Mouse (Mus musculus) ES-E14 (cell line): ENCODE results near the gene Cmtm3. TPM values are rescaled to one million over a fixed set of nuclear protein-coding genes. Genes with fewer than 3 reads are reported as not detected.
"Not testable (repeated sequence)": the region's sequence is repeated elsewhere in the genome, so short reads cannot be mapped to it uniquely, and the experiment has no call there.

ENCODE experiments used
- DNase-seq: peaks from one replicate; pipeline ENCODE4 v3.0.0-alpha.2; 2013; ENCODE audit warnings: low read depth, low spot score
- H3K27ac ChIP-seq: 2 replicates; pipeline ENCODE4 v1.5.1; 2012; ENCODE audit warnings: low read depth, mild to moderate bottlenecking, low read length, moderate library complexity, mixed read lengths; ENCODE audit not compliant: poor library complexity, insufficient read depth, severe bottlenecking
- H3K36me3 ChIP-seq: 2 replicates; pipeline ENCODE4 v1.6.1; 2012; ENCODE audit warnings: mild to moderate bottlenecking, low read length, moderate library complexity, mixed read lengths; ENCODE audit not compliant: control insufficient read depth, poor library complexity, insufficient read depth, severe bottlenecking
- H3K4me1 ChIP-seq, 2 experiments: fragments of 150-350 bp in 1 of 2; sonication (generic) in 1 of 2; 2 replicates each; pipeline ENCODE4 v1.6.1; 2012; ENCODE audit warnings: low read length in 2 of 2, mild to moderate bottlenecking in 1 of 2, mixed read lengths in 1 of 2; ENCODE audit not compliant: control insufficient read depth in 2 of 2, insufficient read depth in 2 of 2, poor library complexity in 1 of 2
- H3K4me3 ChIP-seq, 2 experiments: fragments of 150-350 bp in 1 of 2; sonication (generic) in 1 of 2; 2 replicates each; pipeline ENCODE4 v1.5.1; 2012; ENCODE audit warnings: low read length in 2 of 2, low read depth in 1 of 2, mild to moderate bottlenecking in 1 of 2, mixed read lengths in 1 of 2; ENCODE audit not compliant: insufficient read depth in 1 of 2, poor library complexity in 1 of 2, severe bottlenecking in 1 of 2
- H3K9ac ChIP-seq: 2 replicates; pipeline ENCODE4 v1.6.1; 2012; ENCODE audit warnings: low read depth, mild to moderate bottlenecking, low read length, mixed read lengths; ENCODE audit not compliant: poor library complexity, insufficient read depth, severe bottlenecking
- H3K9me3 ChIP-seq: fragments of 150-350 bp; sonication (generic); 2 replicates; pipeline ENCODE4 v1.6.1; 2012; ENCODE audit warnings: low read depth, mild to moderate bottlenecking, low read length; ENCODE audit not compliant: control insufficient read depth, insufficient read depth
- CHD2 ChIP-seq: IDR thresholded peaks from 2 replicates; pipeline ENCODE4 v1.6.1; 2014; ENCODE audit warnings: mild to moderate bottlenecking, low read depth, low read length, inconsistent platforms
- HCFC1 ChIP-seq: IDR thresholded peaks from 2 replicates; pipeline ENCODE4 v1.6.1; 2012; ENCODE audit warnings: low read length, inconsistent platforms, borderline replicate concordance; ENCODE audit not compliant: insufficient read depth
- MAFK ChIP-seq: IDR thresholded peaks from 2 replicates; pipeline ENCODE4 v1.6.1; 2014; ENCODE audit warnings: mild to moderate bottlenecking, low read depth, low read length, inconsistent platforms; ENCODE audit not compliant: insufficient read depth
- ZC3H11A ChIP-seq: IDR thresholded peaks from 2 replicates; pipeline ENCODE4 v1.6.1; 2012; ENCODE audit warnings: low read depth, mild to moderate bottlenecking, inconsistent platforms, low read length, borderline replicate concordance
- ZNF384 ChIP-seq: IDR thresholded peaks from 2 replicates; pipeline ENCODE4 v1.6.1; 2012; ENCODE audit warnings: low read depth, low read length, inconsistent platforms
- in situ Hi-C, 2 experiments: fragments of 600-800 bp; cut with MboI; formaldehyde crosslinking; loops; one replicate each; pipeline ENCODE4 v1.15.1; 2025; ENCODE audit warnings: low sequenced_read_pairs in 2 of 2, inconsistent platforms in 1 of 2; ENCODE audit not compliant: unreplicated experiment in 2 of 2
- total RNA-seq: library from RNA; depleted of rRNA; stranded (reverse); fragments of 300-350 nt; gene quantifications from 2 replicates; pipeline ENCODE4 v1.2.3, GENCODE M21; 2012; rRNA removed

The Cmtm3 gene
- total RNA-seq = 8.0 and 12.6 TPM in 2 replicates

- Histone ChIP-seq H3K36me3 (no peaks in the 10 kb centered on the region), H3K27ac (no peak within 1 kb of the TSS)
- in situ Hi-C loops = no loop called here
Observed at GRCm38 (mm10) chr8:104339229-104339982, at the start of gene Cmtm3. Gene Cmtm3, plus strand, starts transcription at chr8:104339410.

DNA sequence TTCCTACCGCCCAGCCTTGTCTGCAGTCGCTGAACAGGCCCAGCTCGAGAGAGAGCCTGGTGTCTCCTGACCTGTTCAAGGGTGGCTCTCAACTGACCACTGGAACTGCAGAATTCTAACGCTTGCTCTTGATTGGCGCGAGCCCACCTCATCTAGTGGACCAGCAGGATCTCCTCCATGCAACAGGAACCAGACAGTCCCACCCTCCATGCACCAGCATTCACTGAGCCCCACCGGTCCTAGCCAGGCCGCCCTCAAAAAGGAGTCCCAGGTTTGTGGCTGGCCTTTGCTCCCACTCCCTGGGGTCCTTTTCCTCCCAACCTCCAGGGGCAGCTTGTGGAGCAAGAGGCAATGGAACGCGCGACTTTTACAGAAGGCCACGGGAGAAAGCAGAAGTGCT lies 46.1 kb upstream of the Cmtm3 start, which contains the start of gene Cmtm2a:
TSS of gene Cmtm2a (minus strand) at position 101 of the 400 bp plus-strand sequence.
- in situ Hi-C loops, H3K9me3 ChIP-seq, H3K27ac ChIP-seq, H3K4me3 ChIP-seq, DNase-seq, H3K4me1 ChIP-seq, H3K9ac ChIP-seq, H3K36me3 ChIP-seq: not testable (repeated sequence)

More at GRCm38 (mm10) chr8:104339229-104339982, at the start of gene Cmtm3:
- Histone ChIP-seq H3K9me3 (no peaks in the 10 kb centered on the region), H3K4me1 (peaks cover 0 to 13% of the 10 kb centered on the region in 2 experiments; a peak in 2 of 4 replicates), H3K9ac (peak within 1 kb of the TSS; percentile 35), H3K4me3 (peak within 1 kb of the TSS; percentile 59 to 72)
- no peak for TF ChIP-seq MAFK
- no peak for TF ChIP-seq HCFC1
- TF ChIP-seq CHD2 = no peak
- no peak for TF ChIP-seq ZC3H11A
- no peak for TF ChIP-seq ZNF384
- DNase-seq = no peak

- Histone ChIP-seq H3K9me3 (no peaks in the 10 kb centered on the region), H3K27ac (no peak overlapping the region), H3K36me3 (no peaks in the 10 kb centered on the region), H3K9ac (no peak overlapping the region), H3K4me1 (no peaks in the 10 kb centered on the region), H3K4me3 (no peak overlapping the region)
- in situ Hi-C loops = no loop called here
- no peak for DNase-seq
- no peak for TF ChIP-seq CHD2
Observed at GRCm38 (mm10) chr8:104294396-104294795, 44.8 kb upstream of the Cmtm3 start.

- H3K9ac ChIP-seq, H3K9me3 ChIP-seq, H3K36me3 ChIP-seq, DNase-seq, in situ Hi-C loops, H3K27ac ChIP-seq, H3K4me3 ChIP-seq, H3K4me1 ChIP-seq: not testable (repeated sequence)
Observed at GRCm38 (mm10) chr8:104301577-104301976, 37.6 kb upstream of the Cmtm3 start.

GRCm38 (mm10) chr8:104302536-104302935 lies 36.7 kb upstream of the Cmtm3 start:
- H3K36me3 ChIP-seq, H3K27ac ChIP-seq, H3K4me1 ChIP-seq, DNase-seq, H3K9ac ChIP-seq, in situ Hi-C loops, H3K9me3 ChIP-seq, H3K4me3 ChIP-seq: not testable (repeated sequence)
